Mouse (Mus musculus): ENCODE data around the gene Eif3i. TPM values are rescaled to one million over a fixed set of nuclear protein-coding genes. Genes with fewer than 3 reads are reported as not detected.

The Eif3i gene
- polyA plus RNA-seq, 1 experiment from 2014 or later = 203 TPM

GRCm38 (mm10) chr4:129617121-129617641, 16.7 kb upstream of the Eif3i start:
- H3K4me2 ChIP-seq = no peak overlapping the region
- H3K4me1 ChIP-seq (replicated peaks) = peaks cover 32% of the 10 kb centered on the region
- H3K27me3 ChIP-seq = no peaks in the 10 kb centered on the region
- H3K36me3 ChIP-seq = peaks cover 6% of the 10 kb centered on the region
- 99% methylated on average over 7 of the region's 7 CpGs for WGBS
- H3K4me3 ChIP-seq = no peak overlapping the region
- H3K27ac ChIP-seq (replicated peaks) = no peak overlapping the region
- ATAC-seq (ENCODE audit: low FRiP score, low read depth) = no peak
- no peaks in the 10 kb centered on the region for H3K9me3 ChIP-seq
- H3K9ac ChIP-seq = no peak overlapping the region

- peaks cover 26% of the 10 kb centered on the region for H3K4me1 ChIP-seq (replicated peaks)
- ATAC-seq (ENCODE audit: low FRiP score, low read depth) = no peak
- no peaks in the 10 kb centered on the region for H3K9me3 ChIP-seq
- peaks cover 6% of the 10 kb centered on the region for H3K36me3 ChIP-seq
- 91% methylated on average over 3 of the region's 3 CpGs for WGBS
- no peak overlapping the region for H3K4me3 ChIP-seq
- H3K9ac ChIP-seq = no peak overlapping the region
- H3K27me3 ChIP-seq = no peaks in the 10 kb centered on the region
- no peak overlapping the region for H3K27ac ChIP-seq (replicated peaks)
- no peak overlapping the region for H3K4me2 ChIP-seq
Observed at GRCm38 (mm10) chr4:129616631-129617030, 16.2 kb upstream of the Eif3i start.

GRCm38 (mm10) chr4:129615801-129616290, 15.4 kb upstream of the Eif3i start:
- no peak overlapping the region for H3K27ac ChIP-seq (replicated peaks)
- H3K4me3 ChIP-seq = no peak overlapping the region
- ATAC-seq (ENCODE audit: low FRiP score, low read depth) = no peak
- no peaks in the 10 kb centered on the region for H3K9me3 ChIP-seq
- peaks cover 6% of the 10 kb centered on the region for H3K36me3 ChIP-seq
- 89% methylated on average over 9 of the region's 9 CpGs for WGBS
- peaks cover 18% of the 10 kb centered on the region for H3K4me1 ChIP-seq (replicated peaks)
- H3K9ac ChIP-seq = no peak overlapping the region
- no peaks in the 10 kb centered on the region for H3K27me3 ChIP-seq
- H3K4me2 ChIP-seq = no peak overlapping the region

- H3K4me2 ChIP-seq = no peak within 1 kb of the TSS
- H3K9me3 ChIP-seq = no peaks in the 10 kb centered on the region
- H3K9ac ChIP-seq = no peak within 1 kb of the TSS
- H3K4me1 ChIP-seq (replicated peaks) = peaks cover 12% of the 10 kb centered on the region
- no peak within 1 kb of the TSS for H3K4me3 ChIP-seq
- no peak for ATAC-seq (ENCODE audit: low FRiP score, low read depth)
- 70% methylated on average over 6 of the region's 6 CpGs for WGBS
- no peaks in the 10 kb centered on the region for H3K27me3 ChIP-seq
- H3K27ac ChIP-seq (replicated peaks) = no peak within 1 kb of the TSS
- peaks cover 8% of the 10 kb centered on the region for H3K36me3 ChIP-seq
Observed at GRCm38 (mm10) chr4:129614093-129614492, 13.6 kb upstream of the Eif3i start, which contains the start of gene Dcdc2b. Gene Dcdc2b (minus strand): TSS chr4:129614257.

- no peak for ATAC-seq (ENCODE audit: low FRiP score, low read depth)
- 70% methylated on average over 4 of the region's 4 CpGs for WGBS
- H3K36me3 ChIP-seq = peaks cover 23% of the 10 kb centered on the region
- no peak overlapping the region for H3K4me2 ChIP-seq
- H3K9me3 ChIP-seq = no peaks in the 10 kb centered on the region
- no peak overlapping the region for H3K9ac ChIP-seq
- no peaks in the 10 kb centered on the region for H3K27me3 ChIP-seq
- 0 out of 2 replicates have a peak, but pooled peaks cover 2% of the 10 kb centered on the region for H3K4me1 ChIP-seq (replicated peaks)
- H3K27ac ChIP-seq (replicated peaks) = no peak overlapping the region
- no peak overlapping the region for H3K4me3 ChIP-seq
Observed at GRCm38 (mm10) chr4:129610472-129610871, 10.0 kb upstream of the Eif3i start.

- ATAC-seq (ENCODE audit: low FRiP score, low read depth) = no peak
- no peaks in the 10 kb centered on the region for H3K27me3 ChIP-seq
- no peak overlapping the region for H3K4me2 ChIP-seq
- H3K4me1 ChIP-seq (replicated peaks) = 0 out of 2 replicates have a peak, but pooled peaks cover 2% of the 10 kb centered on the region
- H3K4me3 ChIP-seq = no peak overlapping the region
- peaks cover 26% of the 10 kb centered on the region for H3K36me3 ChIP-seq
- no peak overlapping the region for H3K9ac ChIP-seq
- H3K27ac ChIP-seq (replicated peaks) = no peak overlapping the region
- no peaks in the 10 kb centered on the region for H3K9me3 ChIP-seq
- 84% methylated on average over 4 of the region's 4 CpGs for WGBS
Observed at GRCm38 (mm10) chr4:129610026-129610425, 9.6 kb upstream of the Eif3i start.

GRCm38 (mm10) chr4:129609139-129609631, 8.7 kb upstream of the Eif3i start:
- 0 out of 2 replicates have a peak, but pooled peaks cover 2% of the 10 kb centered on the region for H3K4me1 ChIP-seq (replicated peaks)
- no peak overlapping the region for H3K4me3 ChIP-seq
- no peaks in the 10 kb centered on the region for H3K9me3 ChIP-seq
- WGBS = 80% methylated on average over 12 of the region's 12 CpGs
- no peak overlapping the region for H3K27ac ChIP-seq (replicated peaks)
- no peak overlapping the region for H3K9ac ChIP-seq
- H3K36me3 ChIP-seq = peaks cover 34% of the 10 kb centered on the region
- H3K27me3 ChIP-seq = no peaks in the 10 kb centered on the region
- no peak overlapping the region for H3K4me2 ChIP-seq
- ATAC-seq (ENCODE audit: low FRiP score, low read depth) = peak; percentile 14; the same call in 1 of the 2 replicates

- peak; percentile 84 for ATAC-seq (ENCODE audit: low FRiP score, low read depth)
- no peak overlapping the region for H3K4me2 ChIP-seq
- 0 out of 2 replicates have a peak, but pooled peaks cover 2% of the 10 kb centered on the region for H3K4me1 ChIP-seq (replicated peaks)
- no peaks in the 10 kb centered on the region for H3K27me3 ChIP-seq
- peak overlapping the region; percentile 35; the same call in 1 of the 2 replicates for H3K27ac ChIP-seq (replicated peaks)
- peak overlapping the region; percentile 1; the same call in 1 of the 2 replicates for H3K9ac ChIP-seq
- 38% methylated on average over 7 of the region's 7 CpGs for WGBS
- no peak overlapping the region for H3K4me3 ChIP-seq
- H3K9me3 ChIP-seq = no peaks in the 10 kb centered on the region
- peaks cover 41% of the 10 kb centered on the region for H3K36me3 ChIP-seq
Observed at GRCm38 (mm10) chr4:129608426-129609025, 8.1 kb upstream of the Eif3i start.

- 75% methylated on average over 4 of the region's 4 CpGs for WGBS
- H3K36me3 ChIP-seq = peaks cover 35% of the 10 kb centered on the region
- H3K4me1 ChIP-seq (replicated peaks) = 0 out of 2 replicates have a peak, but pooled peaks cover 8% of the 10 kb centered on the region
Observed at GRCm38 (mm10) chr4:129588865-129589264, 11.6 kb downstream of the Eif3i start.

GRCm38 (mm10) chr4:129586943-129587342, 13.5 kb downstream of the Eif3i start:
- Histone ChIP-seq H3K27me3 (no peaks in the 10 kb centered on the region), H3K9ac (no peak overlapping the region), H3K4me1 (replicated peaks) (0 out of 2 replicates have a peak, but pooled peaks cover 8% of the 10 kb centered on the region), H3K9me3 (no peaks in the 10 kb centered on the region), H3K4me3 (no peak overlapping the region), H3K4me2 (no peak overlapping the region), H3K36me3 (peaks cover 19% of the 10 kb centered on the region), H3K27ac (replicated peaks) (no peak overlapping the region)
- ATAC-seq (ENCODE audit: low FRiP score, low read depth) = no peak
- 29% methylated on average over 1 of the region's 1 CpGs for WGBS

More at GRCm38 (mm10) chr4:129588865-129589264, 11.6 kb downstream of the Eif3i start:
- Histone ChIP-seq H3K27ac (replicated peaks) (no peak overlapping the region), H3K9me3 (no peaks in the 10 kb centered on the region), H3K4me2 (no peak overlapping the region), H3K9ac (no peak overlapping the region), H3K27me3 (no peaks in the 10 kb centered on the region), H3K4me3 (no peak overlapping the region)
- no peak for ATAC-seq (ENCODE audit: low FRiP score, low read depth)

GRCm38 (mm10) chr4:129585773-129586172, 14.7 kb downstream of the Eif3i start:
- H3K27ac ChIP-seq (replicated peaks) = no peak overlapping the region
- no peak overlapping the region for H3K9ac ChIP-seq
- no peak overlapping the region for H3K4me3 ChIP-seq
- peak overlapping the region; percentile 52; the same call in 1 of the 2 replicates for H3K4me2 ChIP-seq
- H3K27me3 ChIP-seq = no peaks in the 10 kb centered on the region
- 0 out of 2 replicates have a peak, but pooled peaks cover 8% of the 10 kb centered on the region for H3K4me1 ChIP-seq (replicated peaks)
- peaks cover 7% of the 10 kb centered on the region for H3K36me3 ChIP-seq
- no peaks in the 10 kb centered on the region for H3K9me3 ChIP-seq
- 86% methylated on average over 9 of the region's 9 CpGs for WGBS
- no peak for ATAC-seq (ENCODE audit: low FRiP score, low read depth)

Measured in hindbrain, embryonic 15.5 days (tissue).